Mouse (Mus musculus) urinary bladder, postnatal 25 days (tissue): ENCODE measurements around the gene Myod1.

Experiments
- DNase-seq: peaks from one replicate; pipeline ENCODE4 v3.0.0; 2022; ENCODE audit warnings: low spot score

Gene Myod1

DNA sequence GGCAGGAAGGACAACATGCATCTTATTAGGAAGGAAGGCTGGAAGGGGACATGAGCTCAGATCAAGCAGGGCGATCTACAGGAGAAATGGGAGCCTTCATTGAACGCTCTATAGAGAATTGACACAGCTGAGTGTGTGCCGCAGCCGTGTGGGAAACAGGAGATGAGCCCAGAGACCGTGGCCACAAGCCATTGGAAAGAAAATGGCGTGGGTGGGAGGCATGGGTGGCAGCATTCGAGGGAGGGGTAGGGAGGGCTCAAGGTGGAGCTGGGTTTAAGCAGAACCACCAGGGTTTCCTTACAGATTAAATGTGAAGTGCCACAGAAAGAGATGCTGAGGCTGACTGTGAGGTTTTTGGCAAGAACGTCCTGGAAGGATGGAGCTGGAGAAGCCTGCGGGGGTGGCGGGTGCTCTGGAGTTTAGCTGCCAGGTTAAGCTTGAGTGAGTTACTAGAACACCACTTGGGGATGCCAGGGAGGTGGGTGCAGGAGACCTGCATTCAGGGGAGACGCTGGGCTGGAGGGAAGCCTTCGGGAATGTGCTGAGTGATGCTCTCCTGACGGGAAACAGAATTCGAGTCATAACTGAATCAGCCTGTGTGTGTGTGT, 39.6 kb downstream of the Myod1 start:
- DNase-seq = no peak

DNA sequence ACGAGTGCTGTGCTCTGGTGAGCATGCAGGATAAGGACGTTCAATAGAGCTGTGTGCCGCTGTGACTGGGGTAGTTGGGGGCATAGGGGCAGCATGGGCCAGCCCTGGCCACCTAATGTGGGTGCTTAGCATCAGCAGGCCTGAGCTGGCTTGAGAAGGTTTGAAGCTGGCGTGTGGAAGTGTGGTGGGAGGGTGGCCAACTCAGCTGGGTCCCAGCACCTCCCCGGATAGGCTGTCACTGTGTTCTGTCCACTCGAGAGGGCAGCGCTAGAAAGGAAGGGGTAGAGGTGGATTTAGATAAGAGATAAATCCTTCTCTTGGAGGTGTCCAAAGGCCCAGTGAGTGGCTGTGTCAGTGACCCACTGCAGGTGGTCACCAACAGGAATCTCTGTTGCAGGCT, 41.2 kb downstream of the Myod1 start:
- no peak for DNase-seq

DNA sequence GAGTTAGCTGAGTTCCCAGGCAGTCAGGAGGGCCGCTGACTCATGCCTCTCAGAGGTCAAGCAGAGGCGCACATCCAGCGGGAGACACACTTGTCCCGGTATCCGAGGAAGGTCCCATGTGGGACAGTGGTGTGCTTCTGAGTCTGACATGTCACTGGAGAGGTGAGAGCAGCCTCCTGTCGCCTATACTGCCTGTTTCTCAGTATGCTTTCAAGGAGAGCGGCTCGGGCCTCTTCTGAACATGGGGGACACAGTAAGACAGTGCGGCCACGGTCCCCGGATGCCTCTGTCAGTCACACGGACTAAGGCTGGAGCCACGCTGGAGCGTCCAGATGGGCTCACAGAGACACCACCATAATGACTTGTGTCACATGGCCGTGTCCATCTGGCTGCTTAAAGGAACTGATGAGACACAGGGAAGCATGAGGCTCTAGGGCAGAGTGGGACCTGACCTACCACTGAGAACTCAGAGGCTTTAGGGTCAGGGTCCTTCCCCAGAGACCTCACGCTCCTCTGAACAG, 41.9 kb downstream of the Myod1 start:
- DNase-seq = no peak

DNA sequence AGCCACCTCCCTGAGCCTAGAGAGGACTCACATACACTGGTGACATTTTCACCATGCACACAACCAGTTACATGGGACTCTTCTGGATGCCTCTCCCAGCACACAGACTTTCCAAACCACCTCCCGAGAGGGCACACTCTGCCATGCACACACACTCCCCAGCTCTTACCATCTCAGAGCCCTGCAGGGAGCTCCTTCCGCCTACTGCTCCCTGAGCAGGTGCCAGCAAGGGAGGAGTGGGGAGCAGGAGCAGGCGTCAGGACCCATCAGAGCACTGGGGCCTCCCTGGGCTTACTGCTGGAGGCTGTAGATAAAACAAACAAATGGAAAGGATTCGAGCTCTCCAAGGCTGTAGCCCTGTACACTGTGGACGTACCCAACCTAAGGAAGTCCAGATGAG, 45.3 kb downstream of the Myod1 start:
- no peak for DNase-seq

DNA sequence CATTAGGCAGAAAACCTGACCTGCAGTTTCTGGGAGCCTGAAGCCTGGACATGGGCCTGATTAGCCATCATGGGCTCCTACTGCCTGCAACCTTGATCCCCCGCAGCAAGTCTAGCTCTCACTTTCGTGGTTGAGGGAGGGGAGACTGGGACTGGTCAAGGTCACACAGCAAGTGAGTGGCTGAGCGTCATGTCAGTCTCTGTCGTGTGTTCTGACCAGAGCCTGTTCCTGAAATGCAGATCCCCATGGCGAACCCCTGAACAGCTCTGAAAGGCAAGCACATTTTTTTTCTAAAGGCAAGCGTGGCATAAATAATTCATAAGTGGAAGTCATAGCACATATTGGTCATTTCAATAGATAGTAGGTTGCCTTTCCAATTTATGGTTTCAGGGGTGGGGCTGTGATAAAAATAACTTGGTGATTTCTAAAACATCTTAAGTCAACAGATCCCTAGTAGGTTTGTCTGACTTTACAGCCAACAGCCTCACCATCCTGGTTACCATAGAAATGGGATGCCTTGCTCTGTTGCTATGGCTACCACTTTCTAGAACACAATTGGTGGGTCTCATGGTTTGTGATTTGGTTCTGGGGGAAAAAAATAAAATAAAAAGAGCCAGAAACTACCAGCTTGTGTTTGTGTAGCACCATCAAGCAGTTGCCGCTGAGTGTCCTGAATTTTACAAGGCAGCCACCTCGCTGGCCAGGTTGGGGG, 45.9 kb downstream of the Myod1 start:
- no peak for DNase-seq

DNA sequence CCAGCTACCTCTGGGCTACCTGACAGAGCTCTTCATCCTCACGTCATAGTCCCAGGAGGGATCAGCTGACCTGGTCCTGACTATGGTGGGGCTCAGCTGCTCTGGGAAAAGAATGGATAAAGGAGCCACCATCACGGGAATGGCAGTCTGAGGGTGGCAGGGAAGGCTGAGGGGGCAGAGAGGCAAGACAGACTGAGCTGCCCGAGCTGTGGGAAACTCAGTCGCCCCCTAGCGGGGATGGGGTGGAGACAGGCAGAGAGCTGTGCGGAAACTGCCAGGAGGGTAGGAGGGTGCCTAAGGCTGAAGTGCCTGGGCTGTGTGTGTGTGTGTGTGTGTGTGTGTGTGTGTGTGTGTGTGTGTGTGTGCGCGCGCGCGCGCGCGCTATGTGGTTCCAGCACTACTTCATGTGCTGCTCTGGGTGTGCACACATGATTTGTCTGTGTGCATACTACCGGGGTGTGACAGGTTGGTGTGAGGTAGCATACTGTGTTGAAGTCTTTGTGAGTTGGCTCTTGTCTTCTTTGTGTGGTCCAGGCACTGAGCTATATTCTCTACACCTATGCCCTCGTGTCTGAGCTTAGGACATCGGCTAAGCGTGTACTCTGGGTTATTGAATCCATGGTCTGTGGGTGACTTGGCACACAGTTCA, 46.6 kb downstream of the Myod1 start:
- peak; percentile 12 for DNase-seq

DNA sequence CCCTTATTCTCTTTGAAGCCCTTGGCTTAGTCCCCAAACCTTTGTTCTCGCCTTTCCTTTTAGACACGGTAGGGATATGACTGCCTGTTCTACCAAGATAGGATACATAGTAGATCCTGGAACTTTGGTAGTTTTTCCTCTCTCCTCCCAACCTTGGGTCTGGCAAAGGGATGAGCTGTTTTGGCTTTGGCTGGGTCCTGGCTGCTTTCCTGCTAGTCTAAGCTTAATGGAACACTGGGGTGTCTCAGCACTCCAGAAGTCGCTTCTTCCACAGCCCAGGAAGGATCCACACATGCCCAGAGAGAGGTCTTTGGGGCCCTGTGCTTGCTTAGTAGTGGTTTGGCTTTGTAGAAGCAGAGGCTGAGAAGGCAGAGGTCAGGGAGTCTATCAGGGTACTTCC, 47.7 kb downstream of the Myod1 start:
- no peak for DNase-seq

DNA sequence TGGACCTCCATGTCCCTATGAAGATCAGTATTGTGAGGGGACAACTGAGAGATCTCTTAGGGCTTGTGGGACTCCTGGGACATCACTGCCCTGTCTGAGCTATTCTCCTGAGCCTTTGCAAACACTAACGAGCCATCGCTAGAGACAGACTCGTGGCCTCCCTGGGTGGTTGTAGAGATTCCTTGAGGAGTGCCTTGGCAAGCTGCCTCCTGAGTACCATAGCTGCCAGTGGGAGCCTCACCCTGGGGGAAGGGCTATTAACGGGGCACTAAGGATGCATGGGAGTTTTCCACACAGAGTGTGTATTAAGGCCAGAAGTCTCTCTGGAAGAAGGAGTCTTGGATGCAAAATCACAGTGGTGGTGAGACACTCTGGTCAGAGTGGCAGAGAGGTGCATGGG, 48.7 kb downstream of the Myod1 start:
- DNase-seq = no peak
